Mouse (Mus musculus) kidney, adult 2 months (tissue): ENCODE measurements at regions not wholly inside any gene's neighbourhood (a gene's known extent, or its start where the extent isn't known, plus 50 kb on each side); places are given as distances from the start of the nearest gene placed in this dataset.
"Not testable (repeated sequence)": the region's sequence is repeated elsewhere in the genome, so short reads cannot be mapped to it uniquely, and the experiment has no call there.

Source experiments
- DNase-seq: peaks from one replicate; pipeline ENCODE4 v3.0.0; 2021
- H3K27ac ChIP-seq: fragments of 200-500 bp; 2 replicates; pipeline ENCODE4 v1.5.1; 2012; ENCODE audit warnings: low read depth, low read length, control low read depth, inconsistent platforms; ENCODE audit not compliant: insufficient read depth
- H3K27me3 ChIP-seq: fragments of 200-500 bp; replicated peaks from 2 replicates; pipeline ENCODE4 v1.6.1; 2012; ENCODE audit warnings: mild to moderate bottlenecking, moderate library complexity, low read length, inconsistent platforms; ENCODE audit not compliant: control insufficient read depth, insufficient read depth
- H3K36me3 ChIP-seq: fragments of 200-500 bp; 2 replicates; pipeline ENCODE4 v1.6.1; 2012; ENCODE audit warnings: mild to moderate bottlenecking, moderate library complexity, low read length, inconsistent platforms; ENCODE audit not compliant: control insufficient read depth, insufficient read depth
- H3K4me1 ChIP-seq: fragments of 200-500 bp; 2 replicates; pipeline ENCODE4 v1.6.1; 2011; ENCODE audit warnings: low read length; ENCODE audit not compliant: control insufficient read depth, insufficient read depth
- H3K4me3 ChIP-seq: fragments of 200-500 bp; 2 replicates; pipeline ENCODE4 v1.5.1; 2011; ENCODE audit warnings: mild to moderate bottlenecking, low read depth, low read length, control low read depth; ENCODE audit not compliant: insufficient read depth
- CTCF ChIP-seq: fragments of 200-500 bp; conservative IDR thresholded peaks from 2 replicates; pipeline ENCODE4 v1.5.1; 2011; ENCODE audit warnings: low read depth, mild to moderate bottlenecking, control low read depth, low read length, moderate library complexity, mixed read lengths; ENCODE audit not compliant: insufficient read depth, insufficient read length
- POLR2A ChIP-seq: fragments of 200-500 bp; IDR thresholded peaks from one replicate; pipeline ENCODE4 v1.6.1; 2011; ENCODE audit warnings: low read depth, low read length, control low read depth
- WGBS: fragments of 180-500 bp; shearing (Covaris S2); methylation state at CpG from one replicate; pipeline ENCODE4 v1.1.7; 2018; 5-methylcytosine and 5-hydroxymethylcytosine counted together

DNA sequence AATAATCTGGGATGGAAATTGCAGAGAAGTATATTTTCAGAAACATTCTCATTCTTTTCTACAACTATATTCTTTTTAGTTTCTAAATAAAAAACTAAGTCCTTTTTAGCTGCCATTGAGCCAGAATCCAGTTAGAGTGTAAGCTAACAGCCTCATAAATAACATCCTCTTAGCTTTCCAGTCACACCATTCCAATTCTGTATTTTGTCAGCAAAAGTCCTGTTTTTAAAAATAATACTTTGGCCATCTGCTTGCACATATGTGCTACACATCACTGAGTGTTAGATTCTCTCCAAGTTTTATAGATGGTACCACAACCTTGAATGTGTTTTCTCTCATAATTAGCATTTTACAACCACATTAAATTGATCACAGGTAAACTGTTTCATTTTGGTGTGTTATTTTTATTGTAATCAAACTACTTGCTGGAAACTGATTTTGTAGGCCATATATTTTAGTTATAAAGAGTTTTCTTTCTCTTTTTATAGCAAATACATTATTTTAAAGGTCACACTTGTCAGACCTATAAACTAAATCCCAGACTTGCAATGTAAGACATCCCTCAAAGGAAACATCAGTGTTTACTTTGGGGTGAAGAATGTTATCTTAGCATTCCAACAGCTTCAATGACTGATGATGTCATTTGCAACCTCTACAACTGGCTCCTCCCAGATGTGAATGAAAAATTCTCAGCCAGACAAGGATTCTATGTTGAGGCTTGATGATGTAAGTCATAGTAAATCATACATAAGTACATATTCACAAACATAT lies 1878.9 kb upstream of the Flrt2 start:
- Histone ChIP-seq H3K27ac (no peak overlapping the region), H3K4me1 (no peaks in the 10 kb centered on the region), H3K27me3 (no peaks in the 10 kb centered on the region), H3K4me3 (no peak overlapping the region), H3K36me3 (no peaks in the 10 kb centered on the region)
- TF ChIP-seq CTCF (no peak), POLR2A (no peak)
- DNase-seq, result no peak

- Histone ChIP-seq H3K36me3 (no peaks in the 10 kb centered on the region), H3K27ac (no peak overlapping the region), H3K4me3 (no peak overlapping the region), H3K4me1 (no peaks in the 10 kb centered on the region), H3K27me3 (no peaks in the 10 kb centered on the region)
- DNase-seq, result no peak
- no peak for TF ChIP-seq POLR2A
- no peak for TF ChIP-seq CTCF
- WGBS, result 71% methylated on average over 1 of the region's 1 CpGs
These were observed 1841.0 kb upstream of the Flrt2 start for GRCm38 (mm10) chr12:93850944-93851520.

DNA sequence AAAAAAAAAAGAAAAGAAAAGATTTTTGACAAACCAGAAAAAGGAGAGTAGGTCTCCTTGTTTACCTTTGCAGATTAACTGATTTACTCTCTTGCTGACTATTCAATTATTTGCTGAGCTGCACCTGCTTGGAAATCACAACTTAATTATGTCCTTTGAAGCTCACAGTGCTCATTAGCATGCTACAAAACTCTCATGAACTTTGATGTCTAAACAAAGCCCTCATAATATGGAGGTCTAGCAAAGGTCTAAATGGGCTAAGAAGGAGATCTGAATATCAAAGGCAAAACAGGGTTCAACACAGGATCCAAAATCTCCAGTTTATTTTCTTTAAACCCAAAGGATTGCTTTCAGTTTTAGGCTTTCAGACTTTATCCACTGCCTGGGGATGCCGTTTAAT lies 1840.4 kb upstream of the Flrt2 start:
- no peak for DNase-seq
- no peaks in the 10 kb centered on the region for H3K4me1 ChIP-seq
- H3K27ac ChIP-seq, result no peak overlapping the region
- H3K36me3 ChIP-seq, result no peaks in the 10 kb centered on the region
- TF ChIP-seq POLR2A, result no peak
- no peak for TF ChIP-seq CTCF
- H3K27me3 ChIP-seq, result no peaks in the 10 kb centered on the region
- no peak overlapping the region for H3K4me3 ChIP-seq
- 53% methylated on average over 1 of the region's 1 CpGs for WGBS

DNA sequence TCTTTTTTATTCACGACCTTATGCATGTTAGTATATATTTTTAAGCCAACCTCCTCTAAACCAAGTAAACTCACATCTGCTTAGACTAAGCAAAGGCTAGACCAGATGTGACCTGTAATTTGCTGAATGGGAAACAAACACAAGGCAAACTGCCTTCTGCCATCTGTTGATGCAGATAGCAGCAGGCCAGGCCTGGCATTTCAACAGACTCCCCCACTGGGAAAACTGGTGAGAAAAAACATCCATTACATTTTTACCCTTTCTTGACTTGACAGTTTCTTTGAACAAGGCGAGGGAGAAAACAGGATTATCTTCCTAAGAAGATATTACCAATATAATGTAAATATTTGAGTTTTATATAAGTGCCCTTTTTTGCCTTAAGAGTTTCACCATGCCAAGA lies 1806.1 kb upstream of the Flrt2 start:
- WGBS, result 83% methylated on average over 2 of the region's 2 CpGs
- Histone ChIP-seq H3K27me3 (no peaks in the 10 kb centered on the region), H3K4me1 (no peaks in the 10 kb centered on the region), H3K27ac (no peak overlapping the region), H3K36me3 (no peaks in the 10 kb centered on the region), H3K4me3 (no peak overlapping the region)
- no peak for DNase-seq
- no peak for TF ChIP-seq CTCF
- TF ChIP-seq POLR2A, result no peak

GRCm38 (mm10) chr12:93890109-93890508 lies 1801.9 kb upstream of the Flrt2 start:
- Histone ChIP-seq H3K36me3 (no peaks in the 10 kb centered on the region), H3K4me3 (no peak overlapping the region), H3K27me3 (no peaks in the 10 kb centered on the region), H3K4me1 (no peaks in the 10 kb centered on the region), H3K27ac (no peak overlapping the region)
- DNase-seq, result no peak
- no peak for TF ChIP-seq POLR2A
- no peak for TF ChIP-seq CTCF
- WGBS, result 75% methylated on average over 3 of the region's 3 CpGs

GRCm38 (mm10) chr12:93928541-93929238 lies 1763.3 kb upstream of the Flrt2 start:
- H3K27me3 ChIP-seq, H3K36me3 ChIP-seq, H3K27ac ChIP-seq, H3K4me3 ChIP-seq, DNase-seq, H3K4me1 ChIP-seq: not testable (repeated sequence)
- 63% methylated on average over 1 of the region's 27 CpGs for WGBS

- not testable (repeated sequence) for H3K36me3 ChIP-seq, H3K27me3 ChIP-seq, H3K4me1 ChIP-seq, DNase-seq, H3K27ac ChIP-seq, H3K4me3 ChIP-seq
- WGBS, result 88% methylated on average over 5 of the region's 7 CpGs
These were observed 1762.8 kb upstream of the Flrt2 start for GRCm38 (mm10) chr12:93929239-93929563.

DNA sequence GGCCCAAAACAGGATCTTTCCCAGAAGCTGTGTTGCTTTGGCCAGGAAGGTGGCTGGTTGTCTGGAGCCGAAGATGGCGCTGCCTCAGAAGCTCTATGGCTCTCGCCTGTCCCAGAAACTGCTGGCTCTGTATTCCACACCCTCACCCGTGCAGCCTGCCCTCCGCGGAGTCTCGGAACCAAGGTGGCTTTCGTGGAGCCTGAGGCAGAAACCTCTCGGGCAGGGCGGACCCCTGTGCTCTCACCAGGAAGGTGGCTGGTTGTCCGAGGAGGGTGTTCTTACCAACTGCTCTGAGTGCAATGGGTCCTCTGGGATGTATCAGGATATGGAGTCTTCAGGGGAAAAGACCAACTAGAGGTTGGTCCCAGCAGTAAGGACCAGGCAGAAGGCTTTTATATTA lies 1761.8 kb upstream of the Flrt2 start:
- not testable (repeated sequence) for H3K4me1 ChIP-seq, H3K27me3 ChIP-seq, H3K27ac ChIP-seq, H3K36me3 ChIP-seq, H3K4me3 ChIP-seq, DNase-seq
- WGBS, result 93% methylated on average over 11 of the region's 11 CpGs
